Comparison of ENCODE assay signal across 28 mouse cellular contexts in genomic region chr5:150166811-150167210, GRCm38 (mm10). TPM values are rescaled to one million over a fixed set of nuclear protein-coding genes. Genes with fewer than 3 reads are reported as not detected.
A peak's percentile ranks its signal among the peaks of the same experiment; 100 is the strongest.
DNase-seq lines count a peak whose midpoint lies in the region; ATAC-seq and TF ChIP-seq lines count a peak whose summit lies in the region.
"Had no signal": no experiment of that assay in that cellular context is flagged by ENCODE, and none has a peak within 500 bp of the region (broad histone marks: within the 10 kb centered on the region; RNA-seq: fewer than 3 reads in every experiment).

No protein-coding gene starts in this region.

- 86% methylated on average over 5 of the region's 5 CpGs for WGBS in hindbrain, embryonic 14.5 days
- WGBS in hindbrain, embryonic 12.5 days = 84% methylated on average over 5 of the region's 5 CpGs

- H3K4me1 ChIP-seq in hindbrain, embryonic 14.5 days (replicated peaks; ENCODE audit: control insufficient read depth, insufficient read depth, low read length) = no peaks in the 10 kb centered on the region
- no peaks in the 10 kb centered on the region for H3K4me1 ChIP-seq in hindbrain, embryonic 12.5 days
- peaks cover 2% of the 10 kb centered on the region; the same call in 1 of the 2 replicates for H3K4me1 ChIP-seq in cortical plate, adult 2 months (ENCODE audit: control insufficient read depth, insufficient read depth, low read length)
- H3K4me1 ChIP-seq: forebrain, embryonic 10.5 days; hindbrain, embryonic 10.5 days had no signal

- no peak overlapping the region for H3K4me3 ChIP-seq in gastrocnemius, adult 2 months
- H3K4me3 ChIP-seq in hindbrain, embryonic 14.5 days (replicated peaks; ENCODE audit: low read length) = no peak overlapping the region
- no peak overlapping the region for H3K4me3 ChIP-seq in hindbrain, embryonic 12.5 days
- no peak overlapping the region for H3K4me3 ChIP-seq in left cerebral cortex, adult 2 months
- no peak overlapping the region for H3K4me3 ChIP-seq in cortical plate, adult 2 months (ENCODE audit: insufficient read depth, low read length)
- H3K4me3 ChIP-seq: forebrain, embryonic 10.5 days; heart, embryonic 12.5 days; heart, embryonic 15.5 days; hindbrain, embryonic 10.5 days; hindbrain, embryonic 15.5 days had no signal

- TF ChIP-seq POLR2A in cortical plate, adult 2 months (IDR thresholded peaks at IDR 0.05; ENCODE audit: extremely low read depth, insufficient read depth, low read length) = no peak

- no peak for TF ChIP-seq CTCF in gastrocnemius, adult 2 months (IDR thresholded peaks at IDR 0.05)
- no peak for TF ChIP-seq CTCF in left cerebral cortex, adult 2 months (IDR thresholded peaks at IDR 0.05)
- no peak for TF ChIP-seq CTCF in cortical plate, adult 2 months (IDR thresholded peaks at IDR 0.05; ENCODE audit: extremely low read depth, insufficient read depth, low read length)

- ATAC-seq in hindbrain, embryonic 14.5 days (ENCODE audit: low FRiP score) = peak; percentile 27; the same call in 1 of the 2 replicates
- ATAC-seq in hindbrain, embryonic 12.5 days (ENCODE audit: low FRiP score) = no peak
- ATAC-seq: forebrain, embryonic 14.5 days; intestine, postnatal 0 days; Patski had no signal

- H3K27ac ChIP-seq in gastrocnemius, adult 2 months = peak overlapping the region; percentile 28; the same call in 1 of the 2 replicates
- H3K27ac ChIP-seq in hindbrain, embryonic 14.5 days = no peak overlapping the region
- H3K27ac ChIP-seq in hindbrain, embryonic 12.5 days = no peak overlapping the region
- peak overlapping the region; percentile 76 for H3K27ac ChIP-seq in left cerebral cortex, adult 2 months
- H3K27ac ChIP-seq in cortical plate, adult 2 months (ENCODE audit: insufficient read depth, low read length) = peak overlapping the region; percentile 64; the same call in 1 of the 2 replicates
- H3K27ac ChIP-seq: forebrain, embryonic 10.5 days; heart, embryonic 15.5 days; hindbrain, embryonic 10.5 days; hindbrain, embryonic 15.5 days had no signal

- no peaks in the 10 kb centered on the region for H3K9me3 ChIP-seq in hindbrain, embryonic 14.5 days (ENCODE audit: control insufficient read depth, low read length)
- H3K9me3 ChIP-seq in hindbrain, embryonic 12.5 days (replicated peaks) = no peaks in the 10 kb centered on the region
- H3K9me3 ChIP-seq: forebrain, embryonic 10.5 days; heart, embryonic 12.5 days; heart, embryonic 15.5 days; hindbrain, embryonic 10.5 days; hindbrain, embryonic 15.5 days had no signal

- intact Hi-C loops in gastrocnemius, adult 2 months (cut with DNase I) = loop anchor here (10.0 kb wide), 1 partner anchor 198 kb away; no protein-coding TSS in a partner anchor
- intact Hi-C loops in left cerebral cortex, adult 2 months (cut with DNase I) = loop anchor here (5.0 kb wide), 2 partner anchors 265 to 500 kb away; partner anchors contain the start of gene N4bp2l2

- no peak for DNase-seq in gastrocnemius, adult 2 months
- no peak for DNase-seq in gastrocnemius, postnatal 10 days
- no peak for DNase-seq in hindbrain, embryonic 14.5 days (ENCODE audit: low spot score)
- no peak for DNase-seq in left cerebral cortex, adult 2 months (ENCODE audit: extremely low spot score in 1 of 2, low spot score in 2 of 2)
- DNase-seq in left cerebral cortex, adult 8-10 months (ENCODE audit: low spot score in 2 of 2) = no peak
- DNase-seq: adrenal gland, postnatal 10 days; adrenal gland, postnatal 36 days; B cell, adult 2 months; cerebellum, adult 11 months; cerebellum, adult 2 months; cerebellum, adult 9-11 months; cerebellum, postnatal 36 days; gastrocnemius, postnatal 14 days; heart, adult 18-20 months; heart, postnatal 10 days; heart, postnatal 36 days had no signal

- no peak overlapping the region for H3K4me2 ChIP-seq in hindbrain, embryonic 14.5 days (replicated peaks)
- H3K4me2 ChIP-seq in hindbrain, embryonic 12.5 days (replicated peaks) = no peak overlapping the region
- H3K4me2 ChIP-seq: heart, embryonic 12.5 days; heart, embryonic 15.5 days; hindbrain, embryonic 15.5 days had no signal

- no peak overlapping the region for H3K9ac ChIP-seq in hindbrain, embryonic 14.5 days
- no peak overlapping the region for H3K9ac ChIP-seq in hindbrain, embryonic 12.5 days
- H3K9ac ChIP-seq: heart, embryonic 12.5 days; heart, embryonic 15.5 days; hindbrain, embryonic 15.5 days had no signal

- no peaks in the 10 kb centered on the region for H3K36me3 ChIP-seq in hindbrain, embryonic 14.5 days (replicated peaks; ENCODE audit: control insufficient read depth, insufficient read depth)
- H3K36me3 ChIP-seq in hindbrain, embryonic 12.5 days = no peaks in the 10 kb centered on the region
- H3K36me3 ChIP-seq: forebrain, embryonic 10.5 days; G1E; heart, embryonic 12.5 days; heart, embryonic 15.5 days; hindbrain, embryonic 10.5 days; hindbrain, embryonic 15.5 days had no signal

- H3K27me3 ChIP-seq in hindbrain, embryonic 14.5 days (ENCODE audit: control insufficient read depth, insufficient read depth, low read length) = no peaks in the 10 kb centered on the region
- no peaks in the 10 kb centered on the region for H3K27me3 ChIP-seq in hindbrain, embryonic 12.5 days
- H3K27me3 ChIP-seq: CH12.LX; heart, embryonic 12.5 days; heart, embryonic 15.5 days; hindbrain, embryonic 15.5 days; Patski had no signal

RNA-seq across cellular contexts. Expression of gene Fry, which starts 48.4 kb away (rescaled TPM):
- total RNA-seq in gastrocnemius, adult 2 months (2021) = 10 to 100 TPM; 73.5 to 85.7 TPM
- 10 to 100 TPM; 77.1 to 89.4 TPM for total RNA-seq in gastrocnemius, postnatal 10 days (2021)
- 58.8 and 66.7 TPM in 2 replicates for polyA plus RNA-seq in hindbrain, embryonic 14.5 days (2014; fragmentation: Nextera tagmentation; extraction: Ambion mirVana)
- polyA plus RNA-seq in hindbrain, embryonic 12.5 days (2016; fragmentation: Nextera tagmentation; extraction: Ambion mirVana) = 27.9 and 30.1 TPM in 2 replicates
- total RNA-seq in left cerebral cortex, adult 2 months (2021) = 100 to 1,000 TPM; 194 to 203 TPM
- total RNA-seq in left cerebral cortex, adult 8-10 months (2022) = 100 to 1,000 TPM; 162 to 210 (median 176) TPM
- polyA plus RNA-seq in cortical plate, adult 2 months (2012; rRNA removed) = 78.6 and 79.3 TPM in 2 replicates

Comparison
In these comparisons a context has a peak if more than half of its experiments do, and no peak if none do; other contexts are left out.
1. H3K27ac ChIP-seq: peak in gastrocnemius, adult 2 months (single experiment), left cerebral cortex, adult 2 months (single experiment) and cortical plate, adult 2 months (single experiment); none in hindbrain, embryonic 14.5 days (single experiment) and hindbrain, embryonic 12.5 days (single experiment).